Mouse (Mus musculus): ENCODE measurements around the gene Nol10.
"Not testable (repeated sequence)": the region's sequence is repeated elsewhere in the genome, so short reads cannot be mapped to it uniquely, and the experiment has no call there.

GRCm38 (mm10) chr12:17459223-17459622 lies 111.0 kb downstream of the Nol10 start:
- TF ChIP-seq CTCF (IDR thresholded peaks at IDR 0.05; ENCODE audit: insufficient read depth, low read length); POLR2A (IDR thresholded peaks at IDR 0.05; ENCODE audit: borderline replicate concordance, extremely low read depth, low read depth, low read length): not testable (repeated sequence)
